Mouse (Mus musculus): ENCODE measurements around the gene Ly6g6c.

Ly6g6c gene

DNA sequence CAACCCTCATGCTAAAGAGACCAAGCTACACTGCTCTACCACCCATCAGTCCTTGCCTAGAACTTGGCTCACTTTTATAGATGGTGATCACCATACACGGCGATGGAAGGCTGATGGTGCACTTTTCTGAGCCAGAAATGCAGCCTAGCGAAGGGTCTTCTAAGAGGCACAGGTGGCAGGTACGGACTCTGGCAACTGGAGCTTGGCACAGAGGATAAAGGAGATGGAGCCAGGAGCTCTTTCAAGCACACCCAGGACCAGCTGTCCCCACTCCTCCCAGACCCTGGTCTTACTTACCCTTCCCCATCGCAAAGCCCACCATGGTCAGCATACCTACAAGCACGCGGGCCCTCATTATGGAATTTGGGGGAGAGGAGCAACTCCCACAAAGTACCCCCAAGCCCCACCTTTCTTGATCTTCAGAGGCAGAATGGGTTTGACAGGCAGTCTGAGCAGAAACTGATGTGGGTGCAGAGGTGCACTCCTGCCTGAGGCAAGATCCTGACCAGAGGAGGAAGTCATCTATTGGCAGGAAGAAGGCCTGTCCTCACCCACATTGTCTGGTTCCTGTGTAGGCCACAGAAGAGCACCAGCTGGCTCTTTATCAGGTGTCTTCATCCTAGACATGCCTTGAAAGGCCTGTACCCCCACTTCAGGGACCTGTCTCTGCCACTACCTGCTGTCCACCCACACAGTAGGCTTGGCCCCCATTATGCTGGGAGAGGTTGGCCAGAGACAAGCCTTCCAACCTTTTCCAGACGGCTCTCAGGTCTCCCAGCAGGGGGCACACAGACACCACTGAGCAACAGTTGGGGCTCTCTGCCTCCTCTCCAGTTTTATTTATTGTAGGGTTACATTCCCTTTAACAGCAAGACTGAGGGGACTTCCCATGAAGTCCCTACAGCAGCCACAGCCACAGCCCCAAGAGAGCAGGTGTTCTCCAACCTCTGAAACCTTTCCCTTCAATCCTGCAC, 50.1 kb downstream of the Ly6g6c start, which contains the start of gene Ly6g5b:
Gene Ly6g5b, minus strand, starts transcription at position 383 of the 974 bp plus-strand sequence.
- no peak for DNase-seq (ENCODE audit: low spot score in 2 of 2)

Measured in right cerebral cortex, adult 2 months (tissue).